Mouse (Mus musculus) brain, embryonic 14.5 days (tissue): ENCODE data around the gene Tef. TPM values are rescaled to one million over a fixed set of nuclear protein-coding genes. Genes with fewer than 3 reads are reported as not detected.

Source experiments
- DNase-seq: peaks from one replicate; pipeline ENCODE4 v3.0.0-alpha.2; 2011; ENCODE audit warnings: low read depth
- CTCF ChIP-seq: fragments of 200-500 bp; IDR thresholded peaks from 2 replicates; pipeline ENCODE4 v1.5.1; 2012; ENCODE audit warnings: inconsistent platforms, mild to moderate bottlenecking, moderate library complexity, borderline replicate concordance; ENCODE audit not compliant: insufficient read depth, insufficient read length; ENCODE audit errors: extremely low read depth
- POLR2A ChIP-seq: fragments of 200-500 bp; IDR thresholded peaks from 2 replicates; pipeline ENCODE4 v1.6.1; 2012; ENCODE audit warnings: mild to moderate bottlenecking, inconsistent platforms, borderline replicate concordance; ENCODE audit not compliant: poor library complexity, insufficient read depth, insufficient read length, severe bottlenecking; ENCODE audit errors: extremely low read depth
- polyA plus RNA-seq: library from polyadenylated mRNA; depleted of rRNA; stranded (reverse); fragments of >200 nt; gene quantifications from 2 replicates; pipeline ENCODE4 v1.2.3, GENCODE M21; 2012; rRNA removed

Tef gene
- polyA plus RNA-seq: 35.5 and 38.0 TPM in 2 replicates

- DNase-seq: peak; percentile 99
- no peak for TF ChIP-seq CTCF
- TF ChIP-seq POLR2A: no peak
Observed at GRCm38 (mm10) chr15:81802001-81802890, at the start of gene Tef. TSS of gene Tef (plus strand) at chr15:81802421.

DNA sequence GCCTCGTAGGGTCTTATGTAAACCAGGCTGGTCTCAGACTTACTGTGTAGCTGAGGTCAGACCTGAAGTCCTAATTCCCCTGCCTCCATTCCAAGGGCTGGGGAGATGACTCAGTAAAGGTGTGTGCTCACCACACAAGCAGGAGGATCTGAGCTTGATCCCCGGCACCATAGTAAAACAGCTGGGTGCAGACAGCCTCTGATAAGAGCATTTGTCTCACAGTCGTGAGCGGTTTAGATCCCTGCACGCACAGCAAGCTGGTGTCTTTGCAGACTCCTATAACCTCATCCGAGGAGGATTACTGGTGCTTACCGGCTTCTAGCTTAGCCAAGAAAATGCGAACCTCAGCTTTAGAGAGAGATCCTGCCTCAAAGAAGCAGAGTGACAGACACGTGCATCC, 48.6 kb upstream of the Tef start:
- TF ChIP-seq POLR2A: no peak
- no peak for TF ChIP-seq CTCF
- DNase-seq: no peak

DNA sequence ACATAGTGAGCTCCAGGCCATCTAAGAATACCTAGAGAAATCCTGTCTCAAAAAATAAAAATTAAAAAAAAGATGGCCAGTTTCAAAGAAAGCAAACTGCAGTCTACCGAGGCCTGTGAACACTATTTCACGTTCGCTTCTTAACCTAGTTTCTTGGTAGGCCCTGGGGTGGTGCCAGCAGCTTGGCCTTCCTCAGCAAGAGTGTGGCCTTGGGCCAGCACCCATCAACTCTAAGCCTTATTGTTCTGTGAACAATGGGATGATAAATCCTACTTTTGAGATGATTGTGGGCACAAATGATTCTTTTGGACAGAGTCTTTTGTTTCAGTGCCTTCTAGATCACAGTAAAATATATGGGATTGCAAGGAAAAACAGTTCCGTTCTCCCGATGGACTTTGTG, 43.5 kb upstream of the Tef start:
- DNase-seq: no peak
- TF ChIP-seq POLR2A: no peak
- TF ChIP-seq CTCF: no peak

DNA sequence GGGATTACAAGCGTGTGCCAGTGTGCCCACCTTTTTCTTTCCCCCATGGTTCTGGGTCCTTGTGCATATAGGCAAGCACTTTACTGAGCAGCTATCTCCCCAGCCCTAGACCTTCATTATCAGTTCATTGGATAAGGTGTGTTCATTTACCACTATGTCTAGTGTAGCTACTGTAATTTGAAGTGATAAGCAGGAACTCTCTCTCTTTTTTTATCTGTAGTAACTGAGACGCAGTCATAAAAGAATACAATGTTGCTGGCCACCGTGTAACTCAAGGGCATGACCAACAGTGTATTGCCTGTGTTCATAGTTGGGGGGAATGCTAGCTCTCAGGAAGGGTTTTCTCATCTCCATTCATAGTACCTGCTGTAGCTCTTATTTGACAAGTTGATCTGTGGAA, 42.7 kb upstream of the Tef start:
- DNase-seq: no peak
- no peak for TF ChIP-seq POLR2A
- TF ChIP-seq CTCF: no peak

DNA sequence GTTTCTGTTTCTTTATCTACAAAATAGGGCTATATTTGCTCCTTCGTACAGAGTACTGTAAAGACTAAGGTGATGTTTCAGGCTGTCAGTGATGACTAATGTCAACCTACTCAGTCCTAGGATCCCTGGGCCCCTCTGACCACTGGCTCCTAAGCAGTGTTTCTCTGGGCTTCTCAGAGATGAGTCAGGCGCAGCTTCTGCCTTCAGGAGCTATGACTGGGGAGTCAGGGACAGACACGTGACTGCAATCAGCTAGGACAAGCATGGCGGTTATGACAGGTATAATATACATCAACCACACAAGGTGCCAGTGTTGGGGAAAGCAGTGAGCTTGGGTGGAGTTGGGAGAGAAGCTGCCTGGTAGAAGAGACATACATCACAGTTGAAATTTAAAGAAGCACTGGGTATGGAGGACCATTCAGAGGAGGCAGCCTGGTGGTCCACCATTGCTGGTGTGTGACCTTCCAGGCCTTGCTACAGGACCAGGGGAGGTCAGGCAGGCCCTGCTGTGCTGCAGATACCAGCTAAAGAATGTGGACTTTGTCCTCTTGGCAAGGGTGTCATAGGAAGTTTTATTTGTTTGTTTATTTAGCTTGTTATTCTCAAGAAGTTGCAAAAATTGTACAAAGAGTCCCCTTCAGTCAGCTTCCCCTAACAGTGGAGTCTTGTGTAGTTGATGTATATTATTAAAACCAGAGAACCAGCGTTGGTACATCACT, 41.7 kb upstream of the Tef start:
- DNase-seq: no peak
- no peak for TF ChIP-seq CTCF
- no peak for TF ChIP-seq POLR2A

- TF ChIP-seq CTCF (no peak), POLR2A (no peak)
- no peak for DNase-seq
Observed at GRCm38 (mm10) chr15:81761381-81761780, 40.8 kb upstream of the Tef start.

- no peak for DNase-seq
- no peak for TF ChIP-seq POLR2A
- TF ChIP-seq CTCF: no peak; the same call in 1 of the 2 replicates
Observed at GRCm38 (mm10) chr15:81761959-81762358, 40.3 kb upstream of the Tef start.

- DNase-seq: no peak
Observed at GRCm38 (mm10) chr15:81764573-81764972, 37.6 kb upstream of the Tef start.

GRCm38 (mm10) chr15:81765651-81766050, 36.6 kb upstream of the Tef start:
- no peak for TF ChIP-seq POLR2A
- TF ChIP-seq CTCF: no peak
- no peak for DNase-seq

More at GRCm38 (mm10) chr15:81764573-81764972, 37.6 kb upstream of the Tef start:
- TF ChIP-seq CTCF: no peak
- TF ChIP-seq POLR2A: no peak

- TF ChIP-seq CTCF (no peak), POLR2A (no peak)
- no peak for DNase-seq
Observed at GRCm38 (mm10) chr15:81766439-81766838, 35.8 kb upstream of the Tef start.

DNA sequence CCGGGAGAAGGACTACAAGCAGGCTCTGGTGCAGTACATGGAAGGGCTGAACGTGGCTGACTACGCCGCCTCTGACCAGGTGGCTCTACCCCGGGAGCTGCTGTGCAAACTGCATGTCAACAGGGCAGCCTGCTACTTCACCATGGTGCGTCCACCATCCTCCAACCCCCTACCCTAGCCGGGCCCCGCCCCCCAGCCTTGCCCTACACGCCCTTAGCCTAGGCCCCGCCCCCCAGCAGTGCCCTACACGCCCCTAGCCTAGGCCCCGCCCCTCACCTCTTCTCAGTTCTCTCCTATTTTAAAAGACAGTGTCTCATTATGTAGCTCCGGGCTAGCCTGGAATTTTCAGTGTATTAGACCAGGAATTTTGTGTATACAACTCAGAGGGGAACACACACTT, 33.2 kb upstream of the Tef start:
- no peak for DNase-seq
- TF ChIP-seq CTCF (no peak), POLR2A (no peak)
